Mouse (Mus musculus): ENCODE measurements at regions not wholly inside any gene's neighbourhood (a gene's known extent, or its start where the extent isn't known, plus 50 kb on each side); places are given as distances from the start of the nearest gene placed in this dataset.

GRCm38 (mm10) chr9:61268162-61268561 lies 104.0 kb upstream of the Tle3 start:
- TF ChIP-seq POLR2A (IDR thresholded peaks at IDR 0.05; ENCODE audit: extremely low read depth, insufficient read depth, low read length) (no peak), CTCF (IDR thresholded peaks at IDR 0.05; ENCODE audit: extremely low read depth, insufficient read depth, low read length) (no peak)
